Mouse (Mus musculus): ENCODE measurements around the gene Rps25.

The Rps25 gene

GRCm38 (mm10) chr9:44454891-44455220 is 47.9 kb downstream of the Rps25 start, which contains the start of gene Upk2:
TSS of gene Upk2 (minus strand) at chr9:44454976.
- no peak for DNase-seq (ENCODE audit: low read depth, low spot score)

GRCm38 (mm10) chr9:44457035-44457742 is 50.2 kb downstream of the Rps25 start:
- peak; percentile 98 for DNase-seq (ENCODE audit: low read depth, low spot score)
